Mouse (Mus musculus): ENCODE results near the gene Ahdc1. TPM values are rescaled to one million over a fixed set of nuclear protein-coding genes. Genes with fewer than 3 reads are reported as not detected.

Ahdc1 gene
- polyA plus RNA-seq, 1 experiment from 2014 or later = 6.3 TPM

DNA sequence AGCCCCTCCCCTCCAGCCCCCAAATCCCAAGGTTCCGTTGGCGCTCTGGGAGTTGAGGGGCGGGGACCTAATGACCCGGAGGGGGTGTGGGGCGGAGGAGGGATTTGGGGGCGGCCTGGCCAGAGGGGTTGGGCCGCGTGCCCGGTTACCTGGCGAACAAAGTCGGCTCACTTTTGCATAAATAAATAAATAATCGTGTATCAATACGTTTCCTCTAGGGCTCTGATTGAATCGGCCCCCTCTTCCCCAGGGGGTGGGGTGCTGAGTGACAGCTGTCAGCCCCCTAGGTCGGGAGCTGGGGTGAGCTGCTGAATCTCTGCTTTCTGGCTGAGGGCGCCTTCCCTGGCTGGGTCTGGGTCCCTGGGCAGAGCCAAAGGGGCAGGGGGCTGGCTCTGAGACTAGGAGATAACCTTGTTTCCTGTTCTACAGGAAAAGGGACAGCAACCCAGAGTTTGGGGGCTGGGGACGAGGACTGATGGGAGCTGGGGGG, 1.8 kb downstream of the Ahdc1 start:
- peak overlapping the region; percentile 92 for H3K4me3 ChIP-seq
- H3K9me3 ChIP-seq (replicated peaks) = no peaks in the 10 kb centered on the region
- H3K4me1 ChIP-seq (replicated peaks) = peaks cover 66% of the 10 kb centered on the region
- H3K9ac ChIP-seq = peak overlapping the region; percentile 100
- no peaks in the 10 kb centered on the region for H3K36me3 ChIP-seq
- H3K27me3 ChIP-seq = peaks cover 11% of the 10 kb centered on the region; the same call in 1 of the 2 replicates
- 0% methylated on average over 15 of the region's 17 CpGs for WGBS
- no peak for ATAC-seq (replicated peaks; ENCODE audit: insufficient number of reproducible peaks, insufficient read depth, low FRiP score, low read depth)
- peak overlapping the region; percentile 90 for H3K4me2 ChIP-seq
- H3K27ac ChIP-seq = peak overlapping the region; percentile 97

DNA sequence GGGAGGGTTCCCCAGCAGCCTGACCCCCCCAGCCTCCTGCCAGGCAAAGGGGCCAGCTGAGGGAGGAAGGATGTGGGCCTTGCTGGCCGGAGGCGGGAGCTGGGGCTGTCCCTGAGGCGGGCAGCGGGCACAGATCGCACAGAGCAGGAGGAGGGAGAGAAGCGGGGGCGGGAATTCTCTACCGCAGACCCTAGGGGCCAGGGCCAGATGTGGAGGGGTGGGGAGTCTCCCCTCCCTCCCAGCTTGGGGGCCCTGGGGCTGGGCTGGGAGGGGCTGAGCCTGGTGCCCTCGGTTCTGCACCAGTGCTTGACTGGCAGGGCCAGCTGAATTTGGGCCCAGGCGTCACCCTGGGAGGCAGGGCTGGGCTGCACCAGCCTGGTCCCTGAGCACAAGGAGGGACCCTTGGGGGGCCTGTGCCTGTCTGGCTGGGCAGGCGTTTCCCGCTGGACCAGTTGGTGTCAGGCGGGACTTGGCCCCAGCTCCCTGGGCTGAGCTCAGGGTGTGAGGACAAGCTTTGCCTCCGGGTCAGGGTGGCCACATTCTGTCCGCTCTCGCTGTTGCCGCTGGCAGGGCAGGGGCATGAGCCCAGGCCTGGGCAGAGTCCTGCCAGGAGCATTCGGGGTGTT, 2.3 kb downstream of the Ahdc1 start:
- Histone ChIP-seq H3K9ac (peak overlapping the region; percentile 100), H3K9me3 (replicated peaks) (no peaks in the 10 kb centered on the region), H3K4me1 (replicated peaks) (peaks cover 67% of the 10 kb centered on the region), H3K27me3 (peaks cover 8% of the 10 kb centered on the region; the same call in 1 of the 2 replicates), H3K4me2 (peak overlapping the region; percentile 90), H3K27ac (peak overlapping the region; percentile 97), H3K4me3 (peak overlapping the region; percentile 92), H3K36me3 (no peaks in the 10 kb centered on the region)
- WGBS = 4% methylated on average over 16 of the region's 18 CpGs
- peak; percentile 19 for ATAC-seq (replicated peaks; ENCODE audit: insufficient number of reproducible peaks, insufficient read depth, low FRiP score, low read depth)

DNA sequence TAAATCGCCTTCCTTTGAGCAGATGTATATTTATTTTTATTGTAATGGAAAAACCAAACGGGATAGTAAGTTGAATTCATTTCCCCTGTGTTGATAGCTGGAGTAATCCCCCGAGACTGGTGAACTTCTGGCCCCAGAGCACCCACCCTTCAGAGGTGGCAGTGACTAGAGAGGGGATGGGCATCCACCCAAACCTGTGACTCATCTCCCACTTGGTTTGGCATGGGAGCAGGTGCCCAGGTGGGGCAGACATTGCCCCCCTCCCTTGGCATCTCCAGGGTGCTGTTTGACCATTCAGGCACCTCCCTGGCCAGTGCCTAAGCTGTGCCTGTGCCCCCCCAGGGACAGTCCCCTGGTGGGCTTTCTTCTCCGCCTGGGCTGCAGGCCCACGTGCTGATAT, 3.0 kb downstream of the Ahdc1 start:
- Histone ChIP-seq H3K9me3 (replicated peaks) (no peaks in the 10 kb centered on the region), H3K27me3 (peaks cover 8% of the 10 kb centered on the region; the same call in 1 of the 2 replicates), H3K4me2 (peak overlapping the region; percentile 90), H3K4me1 (replicated peaks) (peaks cover 70% of the 10 kb centered on the region), H3K4me3 (peak overlapping the region; percentile 92), H3K27ac (peak overlapping the region; percentile 97), H3K9ac (peak overlapping the region; percentile 100; the same call in 1 of the 2 replicates), H3K36me3 (no peaks in the 10 kb centered on the region)
- ATAC-seq (replicated peaks; ENCODE audit: insufficient number of reproducible peaks, insufficient read depth, low FRiP score, low read depth) = no peak
- WGBS = 34% methylated on average over 5 of the region's 5 CpGs

- peaks cover 1% of the 10 kb centered on the region; the same call in 1 of the 2 replicates for H3K27me3 ChIP-seq
- no peaks in the 10 kb centered on the region for H3K9me3 ChIP-seq (replicated peaks)
- H3K4me1 ChIP-seq (replicated peaks) = peaks cover 81% of the 10 kb centered on the region
- H3K9ac ChIP-seq = no peak overlapping the region
- 0 out of 2 replicates have a peak overlapping the region, but pooled peaks have one; percentile 92 for H3K4me3 ChIP-seq
- WGBS = 32% methylated on average over 10 of the region's 10 CpGs
- H3K27ac ChIP-seq = peak overlapping the region; percentile 97
- no peaks in the 10 kb centered on the region for H3K36me3 ChIP-seq
- H3K4me2 ChIP-seq = peak overlapping the region; percentile 90
- no peak for ATAC-seq (replicated peaks; ENCODE audit: insufficient number of reproducible peaks, insufficient read depth, low FRiP score, low read depth)
These were observed 4.0 kb downstream of the Ahdc1 start for GRCm38 (mm10) chr4:133014896-133015709.

DNA sequence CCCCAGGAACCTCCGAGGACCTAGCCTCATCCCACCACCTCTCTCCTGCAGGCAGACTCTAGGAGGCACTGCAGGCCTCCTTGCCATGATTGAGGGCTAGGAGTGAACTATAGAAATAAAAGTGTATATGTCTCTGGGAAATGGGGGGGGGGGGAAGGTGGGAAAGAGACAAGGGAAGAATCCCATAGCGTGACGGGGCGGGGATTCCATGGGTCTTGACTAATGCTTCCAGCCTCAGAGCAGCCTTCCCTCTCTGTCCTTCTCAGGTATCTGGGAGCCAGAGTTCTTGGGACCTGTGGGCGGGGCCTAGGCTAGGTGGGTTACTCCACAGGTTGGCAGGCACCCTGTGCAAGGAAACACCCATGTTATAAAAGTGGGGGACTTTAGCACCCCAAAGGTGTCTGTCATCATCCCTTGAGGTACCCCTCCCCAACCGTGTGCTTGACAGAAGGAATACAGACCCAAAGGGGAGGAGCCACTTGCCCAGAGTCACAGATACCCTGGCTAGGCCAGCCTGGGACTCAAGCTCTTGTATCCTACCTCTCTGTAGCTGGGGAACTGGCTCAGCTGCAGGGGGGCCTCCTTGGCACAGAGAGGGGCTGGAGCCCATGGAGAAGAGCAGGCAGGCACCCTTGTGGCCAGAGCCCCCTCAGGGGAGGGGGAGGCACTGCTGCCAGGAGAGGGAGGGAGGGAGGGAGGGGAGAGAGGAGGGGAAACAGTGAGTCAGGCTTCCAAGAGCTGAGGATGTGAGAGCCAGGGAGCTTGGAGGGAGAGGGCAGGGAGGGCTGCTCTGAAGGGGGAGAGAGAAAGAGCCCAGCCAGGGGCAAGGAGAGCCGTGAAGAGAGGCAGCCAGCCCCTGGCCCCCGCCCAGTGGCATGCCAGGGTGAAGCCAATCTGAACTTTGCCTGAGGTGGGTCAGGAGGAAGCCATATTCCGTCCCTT, 4.9 kb downstream of the Ahdc1 start:
- peak overlapping the region; percentile 97 for H3K27ac ChIP-seq
- no peaks in the 10 kb centered on the region for H3K36me3 ChIP-seq
- H3K27me3 ChIP-seq = no peaks in the 10 kb centered on the region
- H3K4me2 ChIP-seq = peak overlapping the region; percentile 90
- peaks cover 81% of the 10 kb centered on the region for H3K4me1 ChIP-seq (replicated peaks)
- 0 out of 2 replicates have a peak, but pooled peaks have one; percentile 1 for ATAC-seq (replicated peaks; ENCODE audit: insufficient number of reproducible peaks, insufficient read depth, low FRiP score, low read depth)
- 35% methylated on average over 9 of the region's 9 CpGs for WGBS
- no peaks in the 10 kb centered on the region for H3K9me3 ChIP-seq (replicated peaks)
- H3K9ac ChIP-seq = no peak overlapping the region
- H3K4me3 ChIP-seq = 0 out of 2 replicates have a peak overlapping the region, but pooled peaks have one; percentile 4

- Histone ChIP-seq H3K36me3 (no peaks in the 10 kb centered on the region), H3K9ac (no peak overlapping the region), H3K4me2 (peak overlapping the region; percentile 90), H3K9me3 (replicated peaks) (no peaks in the 10 kb centered on the region), H3K27me3 (no peaks in the 10 kb centered on the region), H3K4me3 (no peak overlapping the region), H3K4me1 (replicated peaks) (peaks cover 88% of the 10 kb centered on the region), H3K27ac (peak overlapping the region; percentile 97)
- ATAC-seq (replicated peaks; ENCODE audit: insufficient number of reproducible peaks, insufficient read depth, low FRiP score, low read depth) = no peak
- 36% methylated on average over 4 of the region's 4 CpGs for WGBS
These were observed 5.8 kb downstream of the Ahdc1 start for GRCm38 (mm10) chr4:133016677-133017415.

- Histone ChIP-seq H3K36me3 (no peaks in the 10 kb centered on the region), H3K4me3 (no peak overlapping the region), H3K9me3 (replicated peaks) (no peaks in the 10 kb centered on the region), H3K27me3 (no peaks in the 10 kb centered on the region), H3K27ac (peak overlapping the region; percentile 97), H3K4me1 (replicated peaks) (peaks cover 96% of the 10 kb centered on the region), H3K9ac (no peak overlapping the region), H3K4me2 (0 out of 2 replicates have a peak overlapping the region, but pooled peaks have one; percentile 1)
- 55% methylated on average over 6 of the region's 6 CpGs for WGBS
- ATAC-seq (replicated peaks; ENCODE audit: insufficient number of reproducible peaks, insufficient read depth, low FRiP score, low read depth) = no peak
These were observed 6.7 kb downstream of the Ahdc1 start for GRCm38 (mm10) chr4:133017597-133018262.

DNA sequence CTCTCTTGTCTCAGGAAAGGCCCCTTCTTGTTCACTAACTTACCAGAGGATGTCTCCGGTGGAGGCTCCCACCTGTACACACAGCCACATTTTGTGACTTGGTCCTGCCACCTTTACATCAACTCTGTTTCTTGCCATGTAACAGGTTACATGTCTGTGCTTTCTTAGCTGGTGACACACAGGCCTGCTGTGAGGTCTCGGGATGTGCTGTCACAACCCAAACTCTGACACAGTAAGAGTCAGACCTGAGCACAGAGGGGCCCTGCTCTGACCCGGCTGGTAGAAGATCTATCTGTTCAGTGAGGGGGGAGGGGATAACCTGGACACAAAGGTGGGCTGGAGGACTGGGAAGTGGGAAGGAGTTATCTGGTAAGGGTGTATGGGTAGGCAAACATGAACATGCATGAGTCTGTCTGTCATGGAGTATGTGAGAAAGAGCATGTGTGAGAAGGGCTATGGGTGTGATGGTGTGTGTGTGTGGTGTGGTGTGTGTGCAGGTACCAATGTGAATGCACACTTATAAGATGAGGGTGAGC, 7.3 kb downstream of the Ahdc1 start:
- no peaks in the 10 kb centered on the region for H3K27me3 ChIP-seq
- no peaks in the 10 kb centered on the region for H3K36me3 ChIP-seq
- H3K9ac ChIP-seq = no peak overlapping the region
- no peaks in the 10 kb centered on the region for H3K9me3 ChIP-seq (replicated peaks)
- no peak for ATAC-seq (replicated peaks; ENCODE audit: insufficient number of reproducible peaks, insufficient read depth, low FRiP score, low read depth)
- WGBS = 72% methylated on average over 3 of the region's 3 CpGs
- H3K4me1 ChIP-seq (replicated peaks) = peaks cover 96% of the 10 kb centered on the region
- H3K4me2 ChIP-seq = 0 out of 2 replicates have a peak overlapping the region, but pooled peaks have one; percentile 1
- H3K27ac ChIP-seq = peak overlapping the region; percentile 97; the same call in 1 of the 2 replicates
- no peak overlapping the region for H3K4me3 ChIP-seq

GRCm38 (mm10) chr4:133020721-133021120, 9.7 kb downstream of the Ahdc1 start:
- no peaks in the 10 kb centered on the region for H3K9me3 ChIP-seq (replicated peaks)
- peak overlapping the region; percentile 47 for H3K27ac ChIP-seq
- WGBS = 68% methylated on average over 4 of the region's 6 CpGs
- peaks cover 96% of the 10 kb centered on the region for H3K4me1 ChIP-seq (replicated peaks)
- 0 out of 2 replicates have a peak overlapping the region, but pooled peaks have one; percentile 0 for H3K4me2 ChIP-seq
- H3K9ac ChIP-seq = no peak overlapping the region
- ATAC-seq (replicated peaks; ENCODE audit: insufficient number of reproducible peaks, insufficient read depth, low FRiP score, low read depth) = no peak
- no peak overlapping the region for H3K4me3 ChIP-seq
- no peaks in the 10 kb centered on the region for H3K27me3 ChIP-seq
- no peaks in the 10 kb centered on the region for H3K36me3 ChIP-seq
